Mouse (Mus musculus): ENCODE results near the gene Tfdp1. TPM values are rescaled to one million over a fixed set of nuclear protein-coding genes. Genes with fewer than 3 reads are reported as not detected.
A peak's percentile ranks its signal among the peaks of the same experiment; 100 is the strongest.

The Tfdp1 gene
- total and polyA plus RNA-seq, 3 experiments, result 19.3 to 41.7 (median 35.1) TPM

DNA sequence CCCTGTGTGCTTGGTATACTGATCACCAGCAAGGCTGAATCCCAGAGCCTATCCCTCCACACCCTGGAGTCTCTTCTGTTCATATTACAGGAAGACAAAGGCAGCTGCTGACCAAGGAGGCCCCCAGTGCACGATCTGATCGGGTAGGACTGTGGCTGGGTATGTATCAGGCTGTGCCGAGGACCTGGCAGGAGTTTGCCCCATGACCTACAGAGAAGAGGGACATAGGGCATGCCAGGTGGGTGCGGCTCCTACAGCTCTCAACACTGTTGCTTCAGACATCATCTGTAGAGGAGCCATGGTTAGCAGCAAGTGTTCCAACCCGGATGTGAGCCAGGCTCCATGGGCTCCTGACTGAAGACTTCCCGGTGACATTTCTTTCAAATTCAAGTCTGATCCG, 55.3 kb downstream of the Tfdp1 start:
- Histone ChIP-seq H3K9ac (ENCODE audit: low read depth, low read length) (no peak overlapping the region), H3K36me3 (ENCODE audit: control insufficient read depth, insufficient read depth, low read length) (no peaks in the 10 kb centered on the region), H3K4me3 (no peak overlapping the region), H3K27me3 (ENCODE audit: control insufficient read depth, insufficient read depth, low read length) (no peaks in the 10 kb centered on the region), H3K79me2 (replicated peaks; ENCODE audit: control insufficient read depth, insufficient read depth, low read length) (no peaks in the 10 kb centered on the region), H3K27ac (no peak overlapping the region), H3K4me1 (ENCODE audit: control insufficient read depth, insufficient read depth, low read length) (no peaks in the 10 kb centered on the region)
- 82% methylated on average over 7 of the region's 7 CpGs for WGBS
- no peak for TF ChIP-seq POLR2A (IDR thresholded peaks at IDR 0.05; ENCODE audit: insufficient read depth, low read depth, low read length)
- no peak for TF ChIP-seq CTCF (IDR thresholded peaks at IDR 0.05)
- no peak for TF ChIP-seq EP300 (IDR thresholded peaks at IDR 0.05; ENCODE audit: insufficient read depth, low read depth, low read length)
- intact Hi-C loops (cut with DNase I), result no loop called here
- no peak for DNase-seq

- TF ChIP-seq CTCF (IDR thresholded peaks at IDR 0.05), result no peak
- Histone ChIP-seq H3K4me3 (no peak within 1 kb of the TSS), H3K4me1 (ENCODE audit: control insufficient read depth, insufficient read depth, low read length) (no peaks in the 10 kb centered on the region), H3K27ac (no peak within 1 kb of the TSS), H3K27me3 (ENCODE audit: control insufficient read depth, insufficient read depth, low read length) (no peaks in the 10 kb centered on the region), H3K79me2 (replicated peaks; ENCODE audit: control insufficient read depth, insufficient read depth, low read length) (no peaks in the 10 kb centered on the region), H3K9ac (ENCODE audit: low read depth, low read length) (no peak within 1 kb of the TSS), H3K36me3 (ENCODE audit: control insufficient read depth, insufficient read depth, low read length) (no peaks in the 10 kb centered on the region)
- WGBS, result 69% methylated on average over 5 of the region's 5 CpGs
- DNase-seq, result no peak
- intact Hi-C loops (cut with DNase I), result no loop called here
Measured at GRCm38 (mm10) chr8:13396725-13397124, 58.2 kb downstream of the Tfdp1 start, which contains the start of gene Atp4b. Gene Atp4b (minus strand): TSS chr8:13396825.

DNA sequence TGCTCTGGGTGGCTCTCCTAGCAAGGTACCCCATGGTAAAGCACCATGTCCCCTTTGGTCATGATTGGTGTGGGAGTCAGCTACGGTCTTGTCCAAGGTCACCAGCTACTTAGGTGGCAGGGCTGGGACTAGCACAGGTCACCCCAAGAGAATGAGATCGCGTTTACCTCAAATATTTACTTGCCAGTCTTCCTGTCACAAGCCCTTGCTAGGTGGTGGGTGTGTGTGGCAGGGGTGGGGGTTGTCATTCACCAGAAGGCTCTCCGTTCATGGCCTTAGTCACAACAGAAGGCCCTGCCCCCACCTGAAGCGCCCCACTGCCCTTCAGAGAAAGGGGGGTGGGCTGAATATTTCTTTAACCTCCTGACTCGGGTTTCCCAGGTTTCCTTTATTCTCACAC, 65.0 kb downstream of the Tfdp1 start:
- Histone ChIP-seq H3K36me3 (ENCODE audit: control insufficient read depth, insufficient read depth, low read length) (no peaks in the 10 kb centered on the region), H3K9ac (ENCODE audit: low read depth, low read length) (no peak overlapping the region), H3K4me1 (ENCODE audit: control insufficient read depth, insufficient read depth, low read length) (no peaks in the 10 kb centered on the region), H3K79me2 (replicated peaks; ENCODE audit: control insufficient read depth, insufficient read depth, low read length) (no peaks in the 10 kb centered on the region), H3K4me3 (no peak overlapping the region), H3K27me3 (ENCODE audit: control insufficient read depth, insufficient read depth, low read length) (no peaks in the 10 kb centered on the region), H3K27ac (no peak overlapping the region)
- intact Hi-C loops (cut with DNase I), result no loop called here
- no peak for DNase-seq
- TF ChIP-seq EP300 (IDR thresholded peaks at IDR 0.05; ENCODE audit: insufficient read depth, low read depth, low read length) (no peak), CTCF (IDR thresholded peaks at IDR 0.05) (no peak), POLR2A (IDR thresholded peaks at IDR 0.05; ENCODE audit: insufficient read depth, low read depth, low read length) (no peak)
- 75% methylated on average over 6 of the region's 6 CpGs for WGBS

DNA sequence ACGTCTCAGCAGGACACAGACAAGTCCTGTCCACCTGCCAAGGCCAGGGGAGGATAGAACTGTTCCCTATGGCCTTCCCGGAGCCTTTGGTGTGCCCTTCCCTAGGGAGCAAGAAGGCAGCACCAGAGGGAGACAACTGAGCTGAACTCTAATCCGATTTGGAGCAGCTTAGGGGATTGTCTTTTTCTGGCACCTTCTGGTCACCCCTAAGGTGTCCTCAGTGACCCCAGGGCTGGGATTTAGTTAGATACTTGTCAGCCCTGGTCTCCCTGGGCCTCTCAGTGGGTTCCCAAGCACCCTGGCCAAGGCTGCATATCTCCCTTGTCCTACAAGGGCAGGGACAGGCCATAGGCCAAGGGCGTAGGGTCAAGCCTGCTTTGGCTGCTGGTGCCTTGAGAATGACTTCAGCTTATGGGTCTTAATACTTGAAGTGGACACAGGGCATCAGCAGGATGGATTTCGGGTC, 66.1 kb downstream of the Tfdp1 start, which contains the start of gene Grk1:
Gene Grk1, plus strand, starts transcription at position 416 of the 466 bp plus-strand sequence.
- intact Hi-C loops (cut with DNase I), result no loop called here
- 69% methylated on average over 5 of the region's 5 CpGs for WGBS
- TF ChIP-seq EP300 (IDR thresholded peaks at IDR 0.05; ENCODE audit: insufficient read depth, low read depth, low read length) (no peak), POLR2A (IDR thresholded peaks at IDR 0.05; ENCODE audit: insufficient read depth, low read depth, low read length) (no peak)

DNA sequence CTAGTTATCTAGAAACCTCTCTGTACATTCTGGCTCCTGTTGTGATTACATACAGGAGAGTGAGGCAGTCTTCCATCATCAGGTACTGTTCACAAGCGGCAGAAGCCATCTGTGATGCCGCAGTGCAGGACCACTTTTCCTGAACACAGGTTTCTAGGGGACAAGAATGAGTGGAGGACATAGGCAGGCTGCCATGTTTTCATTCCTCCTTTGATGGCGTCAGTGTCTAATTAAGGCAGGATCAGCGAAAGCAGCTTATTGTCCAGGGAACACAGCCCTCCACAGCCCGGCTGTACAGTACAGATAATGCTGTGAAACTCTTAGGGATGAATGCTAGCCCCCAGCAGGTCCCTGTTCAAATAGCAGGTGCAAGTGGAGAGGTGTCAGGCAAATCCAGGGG, 67.5 kb downstream of the Tfdp1 start:
- intact Hi-C loops (cut with DNase I), result no loop called here
- DNase-seq, result no peak
- no peaks in the 10 kb centered on the region for H3K27me3 ChIP-seq (ENCODE audit: control insufficient read depth, insufficient read depth, low read length)
- 81% methylated on average over 5 of the region's 5 CpGs for WGBS
- no peaks in the 10 kb centered on the region for H3K36me3 ChIP-seq (ENCODE audit: control insufficient read depth, insufficient read depth, low read length)
- H3K9ac ChIP-seq (ENCODE audit: low read depth, low read length), result no peak overlapping the region
- no peak overlapping the region for H3K4me3 ChIP-seq
- no peaks in the 10 kb centered on the region for H3K79me2 ChIP-seq (replicated peaks; ENCODE audit: control insufficient read depth, insufficient read depth, low read length)
- no peak overlapping the region for H3K27ac ChIP-seq
- no peak for TF ChIP-seq POLR2A (IDR thresholded peaks at IDR 0.05; ENCODE audit: insufficient read depth, low read depth, low read length)
- TF ChIP-seq CTCF (IDR thresholded peaks at IDR 0.05), result no peak
- no peak for TF ChIP-seq EP300 (IDR thresholded peaks at IDR 0.05; ENCODE audit: insufficient read depth, low read depth, low read length)
- no peaks in the 10 kb centered on the region for H3K4me1 ChIP-seq (ENCODE audit: control insufficient read depth, insufficient read depth, low read length)

More for the DNA sequence above, 66.1 kb downstream of the Tfdp1 start, which contains the start of gene Grk1:
- Histone ChIP-seq H3K79me2 (replicated peaks; ENCODE audit: control insufficient read depth, insufficient read depth, low read length) (no peaks in the 10 kb centered on the region), H3K36me3 (ENCODE audit: control insufficient read depth, insufficient read depth, low read length) (no peaks in the 10 kb centered on the region), H3K4me3 (no peak within 1 kb of the TSS), H3K27ac (no peak within 1 kb of the TSS), H3K9ac (ENCODE audit: low read depth, low read length) (no peak within 1 kb of the TSS), H3K4me1 (ENCODE audit: control insufficient read depth, insufficient read depth, low read length) (no peaks in the 10 kb centered on the region), H3K27me3 (ENCODE audit: control insufficient read depth, insufficient read depth, low read length) (no peaks in the 10 kb centered on the region)
- DNase-seq, result no peak

GRCm38 (mm10) chr8:13411597-13411996, 73.0 kb downstream of the Tfdp1 start:
- intact Hi-C loops (cut with DNase I), result loop anchor here (1.0 kb wide), 2 partner anchors 51 to 343 kb away; no protein-coding TSS in a partner anchor
- WGBS, result 26% methylated on average over 6 of the region's 6 CpGs
- no peak overlapping the region for H3K4me3 ChIP-seq
- no peaks in the 10 kb centered on the region for H3K36me3 ChIP-seq (ENCODE audit: control insufficient read depth, insufficient read depth, low read length)
- H3K79me2 ChIP-seq (replicated peaks; ENCODE audit: control insufficient read depth, insufficient read depth, low read length), result no peaks in the 10 kb centered on the region
- peak; percentile 64; the same call in 1 of the 2 replicates for TF ChIP-seq EP300 (IDR thresholded peaks at IDR 0.05; ENCODE audit: insufficient read depth, low read depth, low read length)
- TF ChIP-seq CTCF (IDR thresholded peaks at IDR 0.05), result peak; percentile 90
- no peak for TF ChIP-seq POLR2A (IDR thresholded peaks at IDR 0.05; ENCODE audit: insufficient read depth, low read depth, low read length)
- no peaks in the 10 kb centered on the region for H3K27me3 ChIP-seq (ENCODE audit: control insufficient read depth, insufficient read depth, low read length)
- no peak overlapping the region for H3K27ac ChIP-seq
- no peak overlapping the region for H3K9ac ChIP-seq (ENCODE audit: low read depth, low read length)
- peak; percentile 53 to 74 for DNase-seq
- no peaks in the 10 kb centered on the region for H3K4me1 ChIP-seq (ENCODE audit: control insufficient read depth, insufficient read depth, low read length)
